Mouse (Mus musculus) C2C12 (cell line): Measurements from ENCODE around the gene Dnah17.

Experiments used
- CEBPB ChIP-seq: IDR thresholded peaks from one replicate; pipeline ENCODE4 v1.6.1; 2011; ENCODE audit warnings: low read depth, mild to moderate bottlenecking, control low read depth, moderate library complexity
- CTCF ChIP-seq: IDR thresholded peaks from one replicate; pipeline ENCODE4 v1.5.1; 2011; ENCODE audit not compliant: control insufficient read depth, insufficient read depth, insufficient read length
- FOSL1 ChIP-seq: IDR thresholded peaks from one replicate; pipeline ENCODE4 v1.8.0; 2011; ENCODE audit warnings: mild to moderate bottlenecking, low read length; ENCODE audit not compliant: poor library complexity, insufficient read depth, severe bottlenecking
- MAX ChIP-seq: IDR thresholded peaks from one replicate; pipeline ENCODE4 v1.6.1; 2011; ENCODE audit warnings: mild to moderate bottlenecking, control low read depth
- MYOD1 ChIP-seq: IDR thresholded peaks from one replicate; pipeline ENCODE4 v1.6.1; 2011; ENCODE audit warnings: low read depth; ENCODE audit not compliant: control insufficient read depth, insufficient read length
- MYOG ChIP-seq: IDR thresholded peaks from one replicate; pipeline ENCODE4 v1.6.1; 2011; ENCODE audit not compliant: control insufficient read depth, insufficient read length; ENCODE audit errors: extremely low read depth
- USF1 ChIP-seq: IDR thresholded peaks from one replicate; pipeline ENCODE4 v1.6.1; 2011; ENCODE audit warnings: low read depth, mild to moderate bottlenecking, control low read depth, moderate library complexity

- TF ChIP-seq CTCF (no peak), CEBPB (no peak), USF1 (no peak), MAX (no peak), FOSL1 (no peak), MYOG (no peak), MYOD1 (no peak)
Measured at GRCm38 (mm10) chr11:118060038-118060437, 70.4 kb downstream of the Dnah17 start.
